Mouse (Mus musculus): Measurements from ENCODE around the gene Gdf3.

GRCm38 (mm10) chr6:122591027-122591758 is 18.7 kb downstream of the Gdf3 start:
- TF ChIP-seq CTCF (IDR thresholded peaks at IDR 0.05; ENCODE audit: borderline replicate concordance, insufficient read depth, low read length) (no peak), POLR2A (IDR thresholded peaks at IDR 0.05; ENCODE audit: low read depth, low read length) (no peak)

Measured in embryonic fibroblast, embryonic 13.5 days (primary cell).